Mouse (Mus musculus): ENCODE data around the gene Pla2r1. TPM values are rescaled to one million over a fixed set of nuclear protein-coding genes. Genes with fewer than 3 reads are reported as not detected.

The Pla2r1 gene
- polyA plus RNA-seq, 1 experiment from 2014 or later = 0.25 TPM

DNA sequence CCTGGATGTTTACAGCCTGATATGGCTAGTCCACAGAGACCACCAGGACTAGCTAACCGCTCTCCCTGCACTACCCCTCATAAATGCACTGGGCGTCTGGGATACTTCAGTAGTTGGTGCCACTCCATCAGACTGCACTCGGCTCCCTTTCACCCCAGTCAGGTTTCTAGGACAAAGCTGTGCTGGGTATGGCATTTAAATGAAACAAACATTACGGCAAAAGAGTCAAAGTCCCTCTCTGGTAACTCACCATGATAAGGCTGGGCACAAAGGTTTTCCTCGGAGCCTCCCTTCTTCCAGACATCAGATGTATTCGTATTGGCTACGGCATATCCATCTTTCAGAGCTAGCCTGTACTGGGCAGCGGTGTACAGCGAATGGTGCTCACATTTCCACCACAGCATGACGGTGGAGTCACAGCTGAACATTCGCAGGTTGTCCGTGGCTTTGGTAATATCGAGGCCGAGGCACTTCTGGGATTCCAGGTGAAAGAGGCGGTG is 177.4 kb downstream of the Pla2r1 start:
- no peak overlapping the region for H3K4me2 ChIP-seq (ENCODE audit: low read length)
- no peak overlapping the region for H3K4me3 ChIP-seq (replicated peaks; ENCODE audit: low read length)
- ATAC-seq = no peak
- no peak overlapping the region for H3K9ac ChIP-seq (replicated peaks; ENCODE audit: low read depth, low read length)
- no peaks in the 10 kb centered on the region for H3K4me1 ChIP-seq (replicated peaks; ENCODE audit: control insufficient read depth, insufficient read depth, low read length)
- H3K36me3 ChIP-seq (ENCODE audit: control insufficient read depth, insufficient read depth) = no peaks in the 10 kb centered on the region
- no peaks in the 10 kb centered on the region for H3K27me3 ChIP-seq (replicated peaks; ENCODE audit: control insufficient read depth, insufficient read depth, low read length)
- no peak overlapping the region for H3K27ac ChIP-seq (ENCODE audit: low read length)
- WGBS = 96% methylated on average over 15 of the region's 15 CpGs
- no peaks in the 10 kb centered on the region for H3K9me3 ChIP-seq (ENCODE audit: control insufficient read depth, low read length)

DNA sequence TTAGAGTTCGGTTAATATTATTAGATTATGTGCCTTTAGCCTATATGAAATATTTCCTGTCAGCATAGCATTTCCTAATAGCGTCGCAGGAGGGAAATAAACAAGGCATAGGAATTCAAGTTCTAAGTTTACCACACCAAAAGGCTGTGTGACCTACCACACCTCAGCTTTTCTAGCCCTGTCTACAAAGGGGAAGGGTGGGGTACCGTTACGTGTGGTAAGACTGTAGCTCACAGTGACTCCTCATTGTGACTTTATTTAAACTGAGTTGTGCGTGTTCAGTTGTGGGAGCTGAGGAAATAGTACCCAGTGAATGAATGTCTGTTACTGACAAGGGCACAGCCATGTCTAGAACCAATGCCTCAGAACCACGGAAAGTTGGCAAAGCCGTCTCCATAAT is 178.0 kb downstream of the Pla2r1 start:
- ATAC-seq = no peak
- WGBS = 94% methylated on average over 8 of the region's 8 CpGs
- no peak overlapping the region for H3K4me3 ChIP-seq (replicated peaks; ENCODE audit: low read length)
- H3K27ac ChIP-seq (ENCODE audit: low read length) = no peak overlapping the region
- H3K9me3 ChIP-seq (ENCODE audit: control insufficient read depth, low read length) = no peaks in the 10 kb centered on the region
- no peaks in the 10 kb centered on the region for H3K4me1 ChIP-seq (replicated peaks; ENCODE audit: control insufficient read depth, insufficient read depth, low read length)
- H3K4me2 ChIP-seq (ENCODE audit: low read length) = no peak overlapping the region
- H3K36me3 ChIP-seq (ENCODE audit: control insufficient read depth, insufficient read depth) = no peaks in the 10 kb centered on the region
- no peaks in the 10 kb centered on the region for H3K27me3 ChIP-seq (replicated peaks; ENCODE audit: control insufficient read depth, insufficient read depth, low read length)
- H3K9ac ChIP-seq (replicated peaks; ENCODE audit: low read depth, low read length) = no peak overlapping the region

DNA sequence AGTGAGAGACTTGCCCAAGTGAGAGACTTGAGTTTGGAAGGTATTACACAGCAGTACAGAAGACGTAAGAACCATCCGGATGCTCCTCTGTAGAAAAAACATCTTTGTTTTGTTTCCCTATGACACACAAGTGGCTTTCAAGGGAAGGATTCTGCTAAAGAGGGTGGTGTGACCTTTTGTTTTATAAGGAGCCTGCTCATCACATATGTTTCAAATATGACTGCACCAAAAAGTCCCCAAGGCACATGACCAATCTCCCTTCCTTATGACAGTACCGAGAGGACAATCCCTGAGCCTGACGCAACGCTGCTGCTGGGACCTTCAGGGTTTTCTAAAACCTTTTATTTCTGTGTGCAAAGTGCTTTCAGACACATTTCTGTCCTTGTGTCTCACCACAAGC is 182.9 kb downstream of the Pla2r1 start:
- no peak for ATAC-seq
- H3K4me1 ChIP-seq (replicated peaks; ENCODE audit: control insufficient read depth, insufficient read depth, low read length) = peaks cover 5% of the 10 kb centered on the region; the same call in 1 of the 2 replicates
- no peaks in the 10 kb centered on the region for H3K9me3 ChIP-seq (ENCODE audit: control insufficient read depth, low read length)
- no peaks in the 10 kb centered on the region for H3K36me3 ChIP-seq (ENCODE audit: control insufficient read depth, insufficient read depth)
- no peak overlapping the region for H3K9ac ChIP-seq (replicated peaks; ENCODE audit: low read depth, low read length)
- 94% methylated on average over 5 of the region's 5 CpGs for WGBS
- no peak overlapping the region for H3K27ac ChIP-seq (ENCODE audit: low read length)
- no peak overlapping the region for H3K4me3 ChIP-seq (replicated peaks; ENCODE audit: low read length)
- no peaks in the 10 kb centered on the region for H3K27me3 ChIP-seq (replicated peaks; ENCODE audit: control insufficient read depth, insufficient read depth, low read length)
- H3K4me2 ChIP-seq (ENCODE audit: low read length) = no peak overlapping the region

DNA sequence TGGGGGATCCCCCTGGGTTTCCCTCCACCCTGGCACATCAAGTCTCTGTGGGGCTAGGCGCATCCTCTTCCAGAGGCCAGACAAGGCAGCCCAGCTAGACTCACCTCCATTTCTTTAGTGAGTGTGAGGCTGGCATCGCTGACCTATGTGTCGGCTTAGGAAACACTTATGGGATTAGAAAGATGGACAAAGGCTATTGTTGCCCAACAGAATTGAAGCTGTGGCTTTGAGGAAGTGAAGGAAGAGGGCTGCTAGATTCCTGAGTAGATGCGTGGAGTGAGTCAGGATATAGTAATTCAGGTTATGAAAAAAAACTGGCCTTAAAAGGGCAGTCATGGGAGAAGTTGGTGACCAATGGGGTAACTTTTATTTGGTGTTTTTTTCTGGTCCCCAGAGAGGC is 183.7 kb downstream of the Pla2r1 start:
- H3K9ac ChIP-seq (replicated peaks; ENCODE audit: low read depth, low read length) = no peak overlapping the region
- no peak overlapping the region for H3K4me3 ChIP-seq (replicated peaks; ENCODE audit: low read length)
- H3K27ac ChIP-seq (ENCODE audit: low read length) = no peak overlapping the region
- H3K9me3 ChIP-seq (ENCODE audit: control insufficient read depth, low read length) = no peaks in the 10 kb centered on the region
- H3K4me1 ChIP-seq (replicated peaks; ENCODE audit: control insufficient read depth, insufficient read depth, low read length) = peaks cover 10% of the 10 kb centered on the region; the same call in 1 of the 2 replicates
- ATAC-seq = no peak
- H3K36me3 ChIP-seq (ENCODE audit: control insufficient read depth, insufficient read depth) = no peaks in the 10 kb centered on the region
- no peaks in the 10 kb centered on the region for H3K27me3 ChIP-seq (replicated peaks; ENCODE audit: control insufficient read depth, insufficient read depth, low read length)
- no peak overlapping the region for H3K4me2 ChIP-seq (ENCODE audit: low read length)
- WGBS = 64% methylated on average over 4 of the region's 4 CpGs

DNA sequence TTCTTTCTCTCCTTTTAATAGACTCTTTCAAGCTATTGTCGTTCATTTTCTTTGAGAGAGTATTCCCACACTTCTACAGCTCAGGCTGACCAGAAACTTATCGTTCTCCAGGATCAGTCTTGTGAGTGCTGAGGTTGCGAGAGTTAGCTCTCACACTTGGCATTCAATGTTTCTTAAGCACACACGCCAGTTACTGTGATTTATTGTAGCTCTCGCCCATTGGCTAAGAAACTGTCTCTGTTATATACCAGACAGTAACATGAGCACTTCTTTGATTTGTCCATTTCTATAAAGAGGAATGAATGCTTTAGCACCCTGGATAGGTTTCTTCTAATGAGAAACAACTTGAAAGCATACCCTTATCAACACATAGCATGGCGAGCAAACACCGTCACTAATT is 185.2 kb downstream of the Pla2r1 start:
- Histone ChIP-seq H3K4me1 (replicated peaks; ENCODE audit: control insufficient read depth, insufficient read depth, low read length) (peaks cover 11% of the 10 kb centered on the region; the same call in 1 of the 2 replicates), H3K4me3 (replicated peaks; ENCODE audit: low read length) (no peak overlapping the region), H3K9ac (replicated peaks; ENCODE audit: low read depth, low read length) (no peak overlapping the region), H3K27ac (ENCODE audit: low read length) (no peak overlapping the region), H3K9me3 (ENCODE audit: control insufficient read depth, low read length) (no peaks in the 10 kb centered on the region), H3K36me3 (ENCODE audit: control insufficient read depth, insufficient read depth) (no peaks in the 10 kb centered on the region), H3K4me2 (ENCODE audit: low read length) (no peak overlapping the region), H3K27me3 (replicated peaks; ENCODE audit: control insufficient read depth, insufficient read depth, low read length) (no peaks in the 10 kb centered on the region)
- no peak for ATAC-seq
- WGBS = 83% methylated on average over 7 of the region's 7 CpGs

Other genes starting within 250 kb of the Pla2r1 start
- 1.2 and 1.5 TPM in 2 replicates for gene Ly75, start 170.0 kb downstream of the Pla2r1 start, polyA plus RNA-seq (2015; fragmentation: Nextera tagmentation; extraction: Ambion mirVana)
- gene Itgb6, start 169.3 kb upstream of the Pla2r1 start, polyA plus RNA-seq (2015; fragmentation: Nextera tagmentation; extraction: Ambion mirVana) = not detected in 2 replicates

Measured in forebrain, embryonic 16.5 days (tissue).